Mouse (Mus musculus) liver, adult 2 months (tissue): Measurements from ENCODE around the gene Ndufc1.

Experiments
- CTCF ChIP-seq: fragments of 200-500 bp; IDR thresholded peaks from 2 replicates; pipeline ENCODE4 v1.5.1; 2011; ENCODE audit warnings: low read depth, low read length, control low read depth
- POLR2A ChIP-seq: fragments of 200-500 bp; IDR thresholded peaks from 2 replicates; pipeline ENCODE4 v1.6.1; 2011; ENCODE audit warnings: low read length, control low read depth; ENCODE audit not compliant: insufficient read depth; ENCODE audit errors: extremely low read depth

GRCm38 (mm10) chr3:51400682-51401081, 8.1 kb downstream of the Ndufc1 start:
- TF ChIP-seq CTCF (no peak), POLR2A (no peak)
